Mouse (Mus musculus) cortical plate, adult 2 months (tissue): ENCODE results near the gene Ndufa3.

Experiments used
- CTCF ChIP-seq: fragments of 200-500 bp; IDR thresholded peaks from 2 replicates; pipeline ENCODE4 v1.5.1; 2011; ENCODE audit warnings: mild to moderate bottlenecking, control low read depth, low read length; ENCODE audit not compliant: insufficient read depth; ENCODE audit errors: extremely low read depth
- POLR2A ChIP-seq: fragments of 200-500 bp; IDR thresholded peaks from 2 replicates; pipeline ENCODE4 v1.6.1; 2011; ENCODE audit warnings: mild to moderate bottlenecking, low read length, control low read depth; ENCODE audit not compliant: insufficient read depth; ENCODE audit errors: extremely low read depth

DNA sequence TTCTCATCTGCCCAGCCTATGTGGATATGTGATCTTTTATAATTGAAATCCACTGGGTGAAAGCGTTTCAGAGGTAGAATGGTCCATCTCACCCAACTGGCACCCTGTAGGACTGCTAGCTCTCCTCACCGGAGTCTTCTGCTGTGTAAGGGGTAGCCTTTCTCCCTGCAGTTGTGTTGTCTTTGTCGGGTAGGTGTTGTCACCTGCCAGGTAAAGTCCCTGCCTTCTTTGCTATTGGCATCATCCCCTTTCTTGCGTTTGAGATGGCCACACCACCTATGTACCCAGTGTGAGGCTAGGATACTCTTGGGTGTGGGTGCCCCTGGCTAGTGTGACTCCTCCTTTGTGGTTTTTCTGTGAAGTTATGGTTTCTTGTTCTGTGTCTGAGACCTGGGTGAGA is 29.5 kb downstream of the Ndufa3 start:
- TF ChIP-seq CTCF (no peak), POLR2A (no peak)
